Mouse (Mus musculus) adrenal gland, postnatal 10 days (tissue): ENCODE measurements around the gene Maml2. TPM values are rescaled to one million over a fixed set of nuclear protein-coding genes. Genes with fewer than 3 reads are reported as not detected.

Experiments
- DNase-seq: peaks from one replicate; pipeline ENCODE4 v3.0.0; 2021; ENCODE audit warnings: mixed read lengths
- long read RNA-seq, 2 experiments: library from polyadenylated mRNA; stranded (forward); transcript quantifications; one replicate each; pipeline ENCODE4 v2.0.0; 2021
- total RNA-seq, 2 experiments: library from RNA; stranded (reverse); gene quantifications; 2 replicates each; pipeline ENCODE4 v1.2.3; 2021

Gene Maml2
- 1 to 10 TPM; 7.4 to 9.4 TPM for total RNA-seq
- long read RNA-seq, experiment 1, partial matches to known transcripts = 0 of 1 reads
- long read RNA-seq, experiment 1, other reads (novel, unspliced or antisense) = 1 of 1 reads
- long read RNA-seq, experiment 2 = 0 reads

DNA sequence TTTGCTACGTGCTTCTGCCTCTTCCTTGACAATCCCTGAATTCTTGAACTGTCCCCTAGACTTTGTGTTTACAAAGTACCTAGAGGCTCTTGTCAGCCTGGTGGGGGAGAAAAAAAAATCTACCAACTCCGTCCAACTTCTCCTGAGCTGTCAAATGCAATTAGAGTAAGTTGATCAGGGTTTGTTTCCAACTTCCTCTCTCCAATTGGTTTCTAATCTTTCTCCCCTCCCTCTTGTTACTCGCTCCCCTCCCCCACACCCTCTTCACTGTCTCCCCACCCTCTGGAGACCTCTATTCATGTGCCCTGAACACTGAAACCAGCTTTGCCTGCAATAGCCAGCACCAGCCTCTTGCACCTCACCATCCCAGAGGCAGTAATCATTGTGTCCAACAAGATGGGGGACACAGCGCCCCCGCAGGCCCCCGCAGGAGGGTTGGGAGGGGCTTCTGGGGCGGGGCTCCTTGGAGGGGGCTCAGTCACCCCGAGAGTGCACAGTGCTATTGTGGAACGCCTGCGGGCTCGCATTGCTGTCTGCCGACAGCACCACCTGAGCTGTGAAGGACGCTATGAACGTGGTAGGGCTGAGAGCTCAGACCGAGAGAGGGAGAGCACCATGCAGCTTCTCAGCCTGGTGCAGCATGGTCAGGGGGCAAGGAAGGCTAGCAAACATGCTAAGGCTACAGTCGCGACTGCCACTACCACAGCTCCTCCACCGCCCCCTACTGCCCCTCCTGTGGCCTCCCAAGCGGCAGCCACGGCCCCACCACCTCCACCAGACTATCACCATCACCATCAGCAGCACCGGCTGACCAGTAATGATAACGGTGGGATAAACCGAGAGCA lies at the start of gene Maml2:
Gene Maml2, plus strand, starts transcription at position 290 of the 845 bp plus-strand sequence.
- peak; percentile 60 for DNase-seq

DNA sequence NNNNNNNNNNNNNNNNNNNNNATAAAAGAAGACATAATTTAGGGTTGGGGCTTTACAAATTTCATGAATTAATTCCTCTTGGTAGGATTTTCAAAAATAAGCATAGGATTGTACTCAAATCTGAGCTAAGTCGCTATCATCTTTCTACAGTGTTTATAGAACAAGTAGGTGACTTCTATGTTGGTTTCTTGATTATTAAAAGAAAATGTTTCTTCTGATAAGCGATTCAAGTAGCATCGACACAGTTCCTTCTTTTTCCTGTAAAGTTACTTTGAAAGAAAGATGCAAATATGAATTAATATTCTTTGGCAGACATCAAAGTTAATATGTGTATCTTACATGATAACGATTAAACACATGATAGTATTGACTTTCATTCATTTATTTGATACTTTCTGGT lies 49.7 kb upstream of the Maml2 start:
- no peak for DNase-seq

DNA sequence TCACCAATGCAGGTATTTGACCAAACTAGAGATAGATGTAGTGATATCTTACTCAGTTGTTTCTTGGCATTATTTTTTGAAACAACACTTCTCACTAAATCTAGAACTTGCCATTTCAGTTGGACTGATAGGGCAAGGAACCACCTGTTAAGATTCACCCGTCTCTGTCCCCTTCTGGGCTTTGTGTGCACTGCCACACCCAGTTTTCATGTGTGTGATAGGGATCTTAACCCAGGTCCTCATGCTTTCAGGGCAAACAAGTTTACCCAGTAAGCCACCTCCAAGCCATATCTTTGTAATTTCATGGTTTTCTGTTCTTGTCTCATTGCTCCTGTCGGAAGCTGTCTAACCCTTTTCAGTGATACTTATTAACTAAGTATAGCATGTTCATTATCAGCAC lies 46.5 kb upstream of the Maml2 start:
- DNase-seq = no peak

DNA sequence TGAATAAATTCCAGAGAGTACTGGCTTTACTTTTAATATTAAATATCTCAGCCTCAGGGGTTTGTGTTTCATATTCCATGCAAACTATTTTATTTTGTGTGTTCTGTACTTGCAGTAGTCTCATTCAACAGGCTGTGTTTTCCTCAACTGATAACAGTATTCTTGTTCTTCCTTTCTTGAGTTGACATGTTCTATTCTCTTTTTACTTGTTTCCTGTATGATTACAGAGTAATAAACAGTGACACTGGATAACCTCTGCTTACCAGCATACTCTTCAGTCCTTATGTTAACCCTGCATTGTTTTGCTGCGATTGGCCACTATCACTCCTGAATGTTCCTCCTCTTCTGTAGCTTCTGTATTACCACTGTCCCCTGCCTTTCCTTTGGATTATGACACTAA lies 41.0 kb upstream of the Maml2 start:
- DNase-seq = no peak

DNA sequence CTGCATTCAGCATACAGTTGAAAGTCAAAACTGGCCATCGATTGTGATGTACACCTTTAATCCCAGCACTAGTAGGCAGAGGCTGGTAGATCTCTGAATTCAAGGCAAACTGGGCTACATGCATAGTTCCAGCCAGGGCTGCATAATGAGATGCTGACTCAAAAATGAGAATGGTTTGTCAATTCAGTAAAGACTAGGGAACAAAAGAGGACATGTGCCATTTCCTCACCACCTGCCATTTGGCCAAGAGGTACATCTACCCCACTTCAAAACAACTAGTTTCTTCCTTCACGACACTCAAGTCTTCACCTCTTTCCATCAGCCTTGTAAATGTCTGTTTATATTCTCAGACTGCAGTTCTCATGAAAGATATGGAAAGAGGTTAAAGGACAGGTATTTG lies 39.6 kb upstream of the Maml2 start:
- no peak for DNase-seq

DNA sequence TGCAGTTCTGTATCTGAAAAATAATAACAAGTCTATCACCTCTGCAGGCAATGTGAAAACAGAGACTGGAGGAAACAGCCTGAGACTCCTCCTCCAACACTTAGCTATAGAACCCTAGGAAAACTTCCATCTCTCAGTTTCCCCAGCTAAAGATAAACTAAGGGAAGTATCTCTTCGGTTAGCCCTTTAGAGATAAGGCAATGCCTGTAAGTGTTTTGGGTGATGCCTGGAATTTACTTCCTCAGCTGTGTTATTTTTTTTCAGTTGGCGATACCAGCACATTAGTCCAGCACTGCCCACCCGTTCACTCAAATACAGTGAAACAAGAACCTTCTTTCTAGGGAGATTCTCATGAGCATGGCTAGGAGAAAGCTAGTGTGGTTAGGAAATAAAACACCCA lies 36.8 kb upstream of the Maml2 start:
- no peak for DNase-seq

DNA sequence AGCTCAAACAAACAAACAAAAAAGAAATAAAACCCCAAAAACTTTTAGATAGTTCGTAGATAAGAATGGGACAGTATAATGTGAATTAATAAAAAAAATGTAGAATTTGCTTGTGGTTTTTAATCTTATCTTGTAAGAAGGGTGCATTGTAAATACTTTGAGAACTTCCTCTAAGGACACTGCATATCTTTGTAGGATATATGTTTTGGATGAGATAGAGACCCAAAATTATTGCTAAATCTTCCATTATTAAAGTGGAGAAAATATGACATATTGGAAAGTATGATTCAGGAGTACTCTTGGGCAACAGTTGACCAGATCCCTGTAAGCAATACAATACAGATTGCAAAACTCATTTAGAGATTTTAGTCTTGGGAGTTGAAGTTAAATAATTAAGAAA lies 24.5 kb upstream of the Maml2 start:
- no peak for DNase-seq

DNA sequence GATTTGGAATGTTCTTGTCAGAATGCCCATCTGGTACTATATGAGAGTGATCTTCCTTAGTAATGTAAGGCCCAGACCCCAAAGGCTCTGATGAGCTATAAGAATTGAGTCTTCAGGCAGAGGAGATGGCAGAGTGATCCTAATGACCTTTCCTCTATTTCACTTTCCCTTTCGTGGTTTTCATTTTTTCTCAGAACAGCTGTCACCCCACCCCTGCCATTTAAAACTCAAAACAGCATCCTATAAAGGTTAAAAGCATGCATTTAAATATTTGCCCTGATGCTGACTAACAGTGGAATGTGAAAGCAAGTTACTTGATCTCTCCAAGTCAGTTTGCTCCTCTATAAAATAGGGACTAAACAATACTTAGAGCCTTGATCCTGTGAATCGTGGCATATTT lies 10.3 kb upstream of the Maml2 start:
- no peak for DNase-seq

DNA sequence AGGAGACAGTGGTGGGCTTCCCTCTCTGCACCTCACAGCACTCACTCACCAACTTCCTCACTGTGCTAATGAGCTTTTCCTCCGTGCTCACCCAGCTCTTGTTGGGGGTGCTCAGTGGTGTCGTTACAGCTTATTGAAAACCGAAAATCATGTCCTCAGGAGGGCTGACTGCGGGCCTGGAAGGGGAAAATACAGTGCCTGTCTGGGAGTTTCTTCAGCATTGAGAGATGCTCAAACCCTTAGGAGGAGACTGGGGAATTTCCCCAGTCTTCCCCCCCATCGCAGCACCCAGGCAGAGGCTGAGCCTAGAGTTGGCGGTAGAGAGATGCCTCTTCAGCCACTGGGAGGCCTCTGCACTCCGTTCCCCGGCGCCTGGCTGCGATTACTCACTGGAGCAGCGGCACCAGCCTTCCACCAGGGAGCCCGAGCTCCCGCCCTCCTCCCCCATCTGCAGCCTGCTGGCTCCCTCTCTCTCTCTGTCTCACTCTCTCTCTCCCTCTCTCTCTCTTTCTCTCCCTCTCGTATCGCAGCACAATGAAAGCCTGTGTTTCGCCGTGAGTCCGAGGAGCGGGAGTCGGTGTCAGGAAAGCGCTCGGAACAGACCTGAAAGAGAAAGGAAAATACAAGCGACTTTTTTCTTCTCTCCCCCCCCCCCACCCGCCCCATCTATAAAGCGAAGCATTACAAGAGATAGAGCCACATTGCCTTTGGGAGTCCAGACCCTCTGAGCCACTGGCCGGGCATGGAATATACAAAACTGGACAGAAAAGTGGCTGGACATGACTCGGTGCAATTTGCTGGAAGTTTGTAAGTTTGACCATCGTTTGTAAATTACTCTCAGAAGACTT lies 1.3 kb upstream of the Maml2 start:
- DNase-seq = peak; percentile 92

DNA sequence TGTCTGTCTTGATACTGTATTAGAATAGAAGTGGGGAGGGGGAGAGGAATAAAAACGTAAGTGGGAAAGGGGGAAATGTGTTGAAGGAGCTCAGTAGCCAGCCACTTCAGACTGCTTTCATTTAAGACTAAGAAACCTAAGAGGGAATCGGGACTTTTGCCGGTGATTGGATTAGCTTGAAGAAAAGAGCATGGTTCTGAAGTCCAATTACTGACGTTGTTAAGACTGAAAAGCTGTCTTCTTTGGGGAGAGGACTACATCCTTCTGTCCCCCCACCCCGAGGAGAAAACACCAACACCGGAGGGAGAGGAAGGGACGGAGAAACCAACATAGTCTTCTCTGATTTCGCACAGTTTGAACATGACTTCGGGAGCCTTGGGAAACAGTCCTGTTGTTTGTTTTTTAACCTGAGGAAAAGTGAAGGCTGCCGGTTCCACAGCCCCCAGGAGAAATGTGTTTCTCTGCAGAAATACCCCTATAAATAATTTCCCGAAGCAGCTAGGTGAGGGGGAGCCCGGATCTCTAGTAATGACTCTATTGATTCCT lies 562 bp upstream of the Maml2 start:
- DNase-seq = peak; percentile 26

DNA sequence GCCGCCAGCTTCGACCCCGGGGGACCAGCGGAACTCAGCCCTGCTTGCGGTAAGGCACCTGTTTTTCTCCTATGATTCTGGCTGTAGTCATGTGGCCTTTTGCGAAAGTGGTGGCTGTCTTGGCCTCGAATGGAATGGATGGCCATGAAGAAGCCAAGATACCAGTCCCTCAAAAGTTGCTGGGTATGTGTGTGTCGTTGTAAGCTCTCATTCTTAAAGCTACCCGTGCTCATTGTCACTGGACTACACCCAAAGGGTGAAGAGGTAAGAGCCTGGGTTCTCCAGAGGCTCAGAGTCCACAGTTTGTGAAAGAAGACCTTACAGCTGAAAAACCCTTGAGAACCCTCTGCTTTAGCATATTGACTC lies 739 bp downstream of the Maml2 start:
- no peak for DNase-seq

DNA sequence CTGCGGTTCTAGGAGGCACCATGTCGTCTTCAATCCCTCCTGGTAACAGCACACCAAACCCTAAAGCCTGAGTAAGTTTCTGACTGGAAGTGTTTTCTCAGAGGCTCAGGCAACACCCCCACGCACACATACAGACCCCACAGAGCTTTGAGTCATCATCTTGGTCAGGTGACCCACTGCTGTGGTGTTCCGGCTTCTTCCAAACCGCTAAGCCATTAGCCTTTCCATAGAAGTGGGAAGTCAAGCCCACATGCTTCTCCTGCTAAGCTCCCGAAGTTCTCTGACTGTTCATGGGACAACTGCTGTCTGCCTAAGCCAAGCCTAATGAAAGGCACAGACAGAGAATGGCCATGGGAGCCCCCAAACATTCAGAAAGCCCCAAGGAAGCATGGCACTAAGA lies 1.4 kb downstream of the Maml2 start:
- DNase-seq = no peak

DNA sequence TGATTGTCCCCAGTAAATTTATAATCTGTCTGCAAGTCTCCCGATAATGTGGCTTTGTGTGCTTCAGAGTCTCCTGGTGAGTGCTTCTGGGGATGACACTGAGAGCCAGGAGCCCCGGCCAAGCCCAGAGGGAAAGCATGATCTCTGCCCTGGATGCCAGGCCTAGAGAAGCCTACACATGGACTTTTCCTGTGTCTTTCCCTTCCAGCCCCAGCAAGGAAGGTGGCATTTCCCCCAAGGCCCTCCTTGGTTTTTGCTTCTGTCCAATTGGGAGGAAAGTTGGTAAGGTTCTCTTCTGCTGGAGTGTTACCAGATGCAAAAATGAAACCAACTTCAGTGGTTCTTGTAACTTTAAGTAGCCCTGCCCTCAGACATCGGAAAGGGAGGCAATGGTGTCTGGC lies 2.3 kb downstream of the Maml2 start:
- DNase-seq = peak; percentile 27

DNA sequence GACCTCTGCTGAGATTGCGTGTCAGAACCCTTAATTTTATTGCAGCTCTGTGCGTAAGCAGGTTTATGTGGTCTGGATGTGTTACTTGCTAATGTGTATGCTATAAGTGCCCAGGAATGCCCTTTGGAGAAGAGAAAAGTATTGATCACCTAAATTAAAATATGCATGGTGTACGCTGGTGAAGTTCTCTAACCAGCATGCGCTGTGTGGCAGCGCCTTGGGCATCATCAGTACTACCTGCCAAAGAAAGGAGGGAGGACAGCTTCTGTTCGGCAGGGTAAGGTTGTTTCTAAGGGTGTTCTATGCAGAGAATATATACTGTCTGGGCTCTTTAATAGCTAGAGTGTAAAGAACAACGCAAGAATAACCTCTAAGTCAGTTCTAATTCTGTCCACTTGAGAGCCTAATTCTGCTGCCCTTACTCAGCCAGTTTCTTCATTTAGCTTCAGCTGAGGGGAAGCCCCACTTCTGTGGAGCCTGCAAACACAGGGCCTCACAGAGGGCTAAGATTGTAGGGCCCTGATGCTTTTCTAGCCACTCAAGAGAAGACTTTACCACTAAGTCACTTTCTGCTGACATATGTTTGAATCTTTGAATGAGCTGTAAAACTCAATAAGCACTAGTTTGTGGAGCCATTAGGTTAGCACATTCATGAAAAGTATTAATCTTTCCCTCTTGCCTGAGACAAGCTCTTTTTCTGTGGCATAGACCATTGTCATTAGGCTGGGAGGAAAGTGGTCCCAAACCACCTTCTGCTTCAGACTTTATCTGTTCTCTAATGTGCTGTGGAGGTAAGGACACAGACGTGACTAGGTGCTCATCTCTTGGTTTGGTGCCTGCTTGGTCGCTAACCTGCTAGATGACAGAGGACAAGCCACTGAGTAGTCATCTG lies 3.4 kb downstream of the Maml2 start:
- no peak for DNase-seq

DNA sequence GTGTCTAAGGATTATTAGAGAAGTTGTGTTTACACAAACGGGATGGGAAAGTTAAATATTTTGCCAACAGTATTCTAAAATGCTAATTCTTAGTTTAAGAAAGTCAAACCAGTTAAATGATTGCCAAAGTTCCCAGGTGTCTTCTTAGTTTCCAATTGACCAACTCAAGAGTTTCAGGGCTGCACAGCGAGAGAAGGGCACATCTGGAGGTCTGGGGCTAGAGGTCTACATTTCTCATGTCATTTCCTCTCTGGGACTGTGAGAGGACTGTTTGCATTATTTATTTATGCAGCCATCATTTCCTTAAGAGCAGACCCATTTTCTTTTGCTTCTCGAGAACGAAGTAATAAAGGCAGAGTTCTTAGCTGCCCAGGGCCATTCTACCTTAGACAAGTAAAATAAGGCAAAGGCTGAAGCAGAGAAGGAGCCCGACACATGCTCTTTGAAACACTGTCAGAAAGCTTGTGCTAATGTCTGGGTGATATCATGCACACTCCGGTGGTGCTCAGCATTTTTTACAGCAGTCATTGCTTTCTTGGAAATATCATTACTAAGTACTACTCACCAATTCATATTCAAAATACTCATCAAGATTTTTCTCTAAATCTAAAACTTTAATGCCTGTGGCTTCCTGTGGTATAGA lies 4.5 kb downstream of the Maml2 start:
- DNase-seq = no peak

DNA sequence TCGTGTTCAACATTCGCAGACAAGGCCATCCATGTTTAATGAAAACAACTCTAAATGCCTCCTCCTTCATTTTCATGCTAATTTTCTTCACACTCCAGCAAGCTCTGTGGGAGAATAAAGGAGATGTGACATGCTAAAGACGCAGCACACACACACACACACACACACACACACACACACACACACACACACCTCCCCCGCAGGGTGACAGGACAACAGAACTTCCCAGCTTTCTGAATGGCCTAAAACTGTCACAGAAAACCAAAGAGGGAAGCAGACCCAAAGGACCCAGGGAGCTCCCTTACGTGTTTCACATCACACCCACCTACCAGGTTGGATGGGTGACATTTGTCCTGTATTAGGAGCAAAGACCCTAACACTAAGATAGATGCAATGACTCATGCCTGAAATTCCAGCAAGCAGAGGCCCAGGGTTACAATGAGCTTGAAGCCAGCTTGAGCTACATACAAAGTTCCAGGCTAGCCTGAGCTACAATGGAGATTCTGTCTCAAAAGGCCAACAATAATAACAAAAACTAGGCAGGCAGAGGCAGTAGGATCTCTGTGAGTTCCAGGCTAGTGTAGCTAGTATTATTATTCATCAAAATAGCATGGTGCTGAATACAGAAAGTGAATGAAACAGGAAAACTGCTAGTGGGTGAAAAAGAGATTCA lies 5.5 kb downstream of the Maml2 start:
- DNase-seq = no peak

DNA sequence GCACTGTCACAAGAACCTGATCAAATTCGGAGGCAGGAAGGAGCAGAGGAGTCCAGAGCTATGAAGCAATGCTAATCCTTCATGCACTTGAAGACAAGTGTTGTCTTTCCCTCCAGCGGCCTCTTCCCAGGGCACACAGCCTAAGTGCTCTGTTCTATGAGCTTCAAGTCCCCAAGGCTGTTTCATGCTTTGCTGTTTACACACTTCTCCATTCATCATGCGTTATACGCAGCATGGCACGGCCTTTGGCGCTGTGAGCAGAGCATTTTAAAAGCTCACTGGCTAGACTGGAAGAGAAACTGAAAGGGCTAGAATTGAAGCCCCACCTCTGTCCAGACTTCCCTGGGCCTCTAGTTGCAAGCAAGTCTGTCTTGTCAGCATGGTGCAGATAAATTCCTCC lies 6.2 kb downstream of the Maml2 start:
- peak; percentile 67 for DNase-seq

DNA sequence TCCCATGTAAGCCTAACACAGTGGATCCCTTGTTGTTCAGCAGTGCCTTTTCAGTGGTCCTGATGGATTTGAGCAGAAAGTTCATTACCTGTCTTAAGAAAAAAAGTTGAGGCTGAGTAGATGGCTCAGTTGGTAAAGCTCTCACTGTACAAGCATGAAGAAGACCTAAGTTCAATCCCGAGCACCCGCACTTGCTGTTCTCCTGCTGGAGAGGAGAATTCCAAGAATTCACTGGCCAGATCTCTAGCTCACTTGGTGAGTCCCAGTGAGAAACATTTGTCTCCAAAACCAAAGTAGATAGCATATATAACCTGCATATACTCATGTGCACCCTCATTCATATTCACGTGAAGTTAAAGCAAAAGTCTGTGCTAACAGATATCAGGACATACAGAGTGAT lies 8.7 kb downstream of the Maml2 start:
- DNase-seq = no peak

DNA sequence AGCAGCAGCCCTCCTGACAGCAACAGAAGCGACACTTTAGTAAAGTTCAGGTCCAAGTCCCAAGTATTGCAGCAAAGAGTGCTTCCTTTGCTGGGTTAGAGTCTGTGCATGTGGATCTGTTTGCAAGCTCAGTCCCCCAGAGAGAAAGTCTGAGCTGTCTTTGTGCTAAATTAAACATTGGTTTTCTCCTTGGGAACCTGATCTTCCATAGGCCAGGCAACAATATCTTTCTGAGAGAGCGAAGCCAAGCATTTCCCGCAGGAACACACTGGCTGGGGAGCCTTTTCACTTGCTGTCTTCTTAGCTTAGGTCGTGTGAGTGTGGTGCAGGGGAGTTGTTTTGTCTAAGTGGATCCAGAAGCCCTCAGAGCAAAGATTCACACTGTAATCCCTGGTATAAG lies 9.5 kb downstream of the Maml2 start:
- no peak for DNase-seq

DNA sequence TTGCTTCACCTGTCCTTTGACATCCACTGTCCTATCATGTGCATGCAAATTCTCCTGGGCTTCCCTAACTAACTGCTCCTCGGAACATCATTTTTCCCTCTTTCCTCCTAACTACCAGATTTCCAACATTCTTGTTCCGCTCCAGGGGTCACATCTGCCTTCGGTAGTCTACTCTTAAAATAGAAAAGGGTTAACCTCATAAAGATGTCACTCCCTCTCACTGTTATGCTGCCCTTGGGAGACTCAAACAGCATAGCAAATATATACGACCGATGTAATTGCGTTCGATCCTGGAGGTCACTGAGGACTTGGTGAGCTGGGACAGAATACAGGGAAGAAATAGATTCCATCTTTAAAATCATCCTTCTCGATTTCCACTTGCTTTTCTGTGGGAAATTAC lies 11.0 kb downstream of the Maml2 start:
- DNase-seq = no peak

DNA sequence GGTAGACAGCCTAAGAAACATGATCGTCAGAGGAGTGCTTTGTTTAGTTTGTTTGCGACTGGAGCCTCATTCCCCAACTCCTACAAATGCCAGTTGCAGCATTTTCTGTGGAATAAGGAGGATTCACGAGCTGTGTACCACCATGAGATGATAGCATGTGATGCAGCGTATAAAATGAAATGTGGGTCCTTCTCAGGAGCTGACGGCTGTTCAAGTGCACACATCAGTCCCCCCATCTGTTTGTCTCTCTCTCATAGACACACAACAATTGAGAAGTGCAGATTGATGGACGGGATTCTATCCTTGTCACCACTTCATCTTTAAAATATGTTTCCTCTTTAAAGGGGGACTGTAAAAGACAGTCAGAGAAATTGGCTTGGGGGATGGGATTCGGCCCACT lies 12.1 kb downstream of the Maml2 start:
- no peak for DNase-seq
